Mouse (Mus musculus): ENCODE data around the gene Gpr4. TPM values are rescaled to one million over a fixed set of nuclear protein-coding genes. Genes with fewer than 3 reads are reported as not detected.
A peak's percentile ranks its signal among the peaks of the same experiment; 100 is the strongest.

The Gpr4 gene
- 6.5 and 9.3 TPM in 2 replicates for polyA plus RNA-seq (2012; rRNA removed)

- Histone ChIP-seq H3K27ac (ENCODE audit: insufficient read depth, low read length) (no peak within 1 kb of the TSS), H3K4me1 (ENCODE audit: control insufficient read depth, insufficient read depth, insufficient read length) (no peaks in the 10 kb centered on the region), H3K27me3 (ENCODE audit: control insufficient read depth, insufficient read depth, low read length) (peaks cover 7% of the 10 kb centered on the region; the same call in 1 of the 2 replicates), H3K36me3 (ENCODE audit: control insufficient read depth, insufficient read depth, low read length) (no peaks in the 10 kb centered on the region), H3K4me3 (ENCODE audit: extremely low read depth, insufficient read depth, insufficient read length) (peak within 1 kb of the TSS; percentile 46; the same call in 1 of the 2 replicates)
- no peak for DNase-seq (ENCODE audit: low read depth in 1 of 2, low spot score in 2 of 2)
- 8% methylated on average over 29 of the region's 30 CpGs for WGBS
- TF ChIP-seq POLR2A (IDR thresholded peaks at IDR 0.05; ENCODE audit: low read depth, low read length) (no peak), CTCF (IDR thresholded peaks at IDR 0.05; ENCODE audit: extremely low read depth, insufficient read depth, insufficient read length, insufficient replicate concordance) (no peak)
These were observed at the start of gene Gpr4 for GRCm38 (mm10) chr7:19211996-19212755. Gene Gpr4 (plus strand): TSS chr7:19212538.

GRCm38 (mm10) chr7:19162928-19163327 lies 49.4 kb upstream of the Gpr4 start:
- TF ChIP-seq POLR2A (IDR thresholded peaks at IDR 0.05; ENCODE audit: low read depth, low read length) (no peak), CTCF (IDR thresholded peaks at IDR 0.05; ENCODE audit: extremely low read depth, insufficient read depth, insufficient read length, insufficient replicate concordance) (no peak)
- Histone ChIP-seq H3K4me1 (ENCODE audit: control insufficient read depth, insufficient read depth, insufficient read length) (no peaks in the 10 kb centered on the region), H3K36me3 (ENCODE audit: control insufficient read depth, insufficient read depth, low read length) (no peaks in the 10 kb centered on the region), H3K27me3 (ENCODE audit: control insufficient read depth, insufficient read depth, low read length) (peaks cover 7% of the 10 kb centered on the region; the same call in 1 of the 2 replicates), H3K4me3 (ENCODE audit: extremely low read depth, insufficient read depth, insufficient read length) (no peak overlapping the region), H3K27ac (ENCODE audit: insufficient read depth, low read length) (no peak overlapping the region)
- 86% methylated on average over 7 of the region's 7 CpGs for WGBS
- DNase-seq (ENCODE audit: low read depth in 1 of 2, low spot score in 2 of 2) = no peak

GRCm38 (mm10) chr7:19163752-19164151 lies 48.6 kb upstream of the Gpr4 start:
- H3K27ac ChIP-seq (ENCODE audit: insufficient read depth, low read length) = no peak overlapping the region
- H3K4me3 ChIP-seq (ENCODE audit: extremely low read depth, insufficient read depth, insufficient read length) = no peak overlapping the region
- H3K4me1 ChIP-seq (ENCODE audit: control insufficient read depth, insufficient read depth, insufficient read length) = no peaks in the 10 kb centered on the region
- DNase-seq (ENCODE audit: low read depth in 1 of 2, low spot score in 2 of 2) = no peak
- TF ChIP-seq CTCF (IDR thresholded peaks at IDR 0.05; ENCODE audit: extremely low read depth, insufficient read depth, insufficient read length, insufficient replicate concordance) = no peak
- no peak for TF ChIP-seq POLR2A (IDR thresholded peaks at IDR 0.05; ENCODE audit: low read depth, low read length)
- H3K27me3 ChIP-seq (ENCODE audit: control insufficient read depth, insufficient read depth, low read length) = peaks cover 7% of the 10 kb centered on the region; the same call in 1 of the 2 replicates
- 49% methylated on average over 12 of the region's 12 CpGs for WGBS
- H3K36me3 ChIP-seq (ENCODE audit: control insufficient read depth, insufficient read depth, low read length) = no peaks in the 10 kb centered on the region

GRCm38 (mm10) chr7:19164189-19164588 lies 48.1 kb upstream of the Gpr4 start:
- Histone ChIP-seq H3K4me1 (ENCODE audit: control insufficient read depth, insufficient read depth, insufficient read length) (no peaks in the 10 kb centered on the region), H3K36me3 (ENCODE audit: control insufficient read depth, insufficient read depth, low read length) (no peaks in the 10 kb centered on the region), H3K4me3 (ENCODE audit: extremely low read depth, insufficient read depth, insufficient read length) (no peak overlapping the region), H3K27me3 (ENCODE audit: control insufficient read depth, insufficient read depth, low read length) (peaks cover 7% of the 10 kb centered on the region; the same call in 1 of the 2 replicates), H3K27ac (ENCODE audit: insufficient read depth, low read length) (no peak overlapping the region)
- WGBS = 5% methylated on average over 6 of the region's 6 CpGs
- DNase-seq (ENCODE audit: low read depth in 1 of 2, low spot score in 2 of 2) = no peak
- TF ChIP-seq POLR2A (IDR thresholded peaks at IDR 0.05; ENCODE audit: low read depth, low read length) = no peak
- TF ChIP-seq CTCF (IDR thresholded peaks at IDR 0.05; ENCODE audit: extremely low read depth, insufficient read depth, insufficient read length, insufficient replicate concordance) = no peak

GRCm38 (mm10) chr7:19164978-19165377 lies 47.4 kb upstream of the Gpr4 start:
- Histone ChIP-seq H3K4me1 (ENCODE audit: control insufficient read depth, insufficient read depth, insufficient read length) (no peaks in the 10 kb centered on the region), H3K4me3 (ENCODE audit: extremely low read depth, insufficient read depth, insufficient read length) (no peak overlapping the region), H3K27me3 (ENCODE audit: control insufficient read depth, insufficient read depth, low read length) (0 out of 2 replicates have a peak, but pooled peaks cover 5% of the 10 kb centered on the region), H3K27ac (ENCODE audit: insufficient read depth, low read length) (no peak overlapping the region), H3K36me3 (ENCODE audit: control insufficient read depth, insufficient read depth, low read length) (no peaks in the 10 kb centered on the region)
- WGBS = 7% methylated on average over 13 of the region's 13 CpGs
- TF ChIP-seq POLR2A (IDR thresholded peaks at IDR 0.05; ENCODE audit: low read depth, low read length) (no peak), CTCF (IDR thresholded peaks at IDR 0.05; ENCODE audit: extremely low read depth, insufficient read depth, insufficient read length, insufficient replicate concordance) (no peak)
- no peak for DNase-seq (ENCODE audit: low read depth in 1 of 2, low spot score in 2 of 2)

GRCm38 (mm10) chr7:19165656-19166423 lies 46.5 kb upstream of the Gpr4 start, which contains the start of gene Gipr:
Gene Gipr (minus strand): TSS chr7:19166127.
- 17% methylated on average over 14 of the region's 14 CpGs for WGBS
- no peaks in the 10 kb centered on the region for H3K4me1 ChIP-seq (ENCODE audit: control insufficient read depth, insufficient read depth, insufficient read length)
- H3K4me3 ChIP-seq (ENCODE audit: extremely low read depth, insufficient read depth, insufficient read length) = no peak within 1 kb of the TSS
- H3K27ac ChIP-seq (ENCODE audit: insufficient read depth, low read length) = no peak within 1 kb of the TSS
- H3K27me3 ChIP-seq (ENCODE audit: control insufficient read depth, insufficient read depth, low read length) = 0 out of 2 replicates have a peak, but pooled peaks cover 2% of the 10 kb centered on the region
- TF ChIP-seq CTCF (IDR thresholded peaks at IDR 0.05; ENCODE audit: extremely low read depth, insufficient read depth, insufficient read length, insufficient replicate concordance) (no peak), POLR2A (IDR thresholded peaks at IDR 0.05; ENCODE audit: low read depth, low read length) (no peak)
- H3K36me3 ChIP-seq (ENCODE audit: control insufficient read depth, insufficient read depth, low read length) = no peaks in the 10 kb centered on the region
- no peak for DNase-seq (ENCODE audit: low read depth in 1 of 2, low spot score in 2 of 2)

Data from spleen, adult 2 months (tissue).